Mouse (Mus musculus) embryonic facial prominence, embryonic 14.5 days (tissue): ENCODE measurements at regions not wholly inside any gene's neighbourhood (a gene's known extent, or its start where the extent isn't known, plus 50 kb on each side); places are given as distances from the start of the nearest gene placed in this dataset.
A peak's percentile ranks its signal among the peaks of the same experiment; 100 is the strongest.

ENCODE experiments used
- ATAC-seq: fragments of 200-750 bp; cut with Nextera tagmentation; 2 replicates; pipeline ENCODE4 v1.8.0; 2017; ENCODE audit warnings: low read depth, moderate number of reproducible peaks, moderate TSS enrichment
- DNase-seq: peaks from one replicate; pipeline ENCODE4 v3.0.0-alpha.2; 2015; ENCODE audit warnings: low spot score
- H3K27ac ChIP-seq: fragments of 300-500 bp; sonication (generic); replicated peaks from 2 replicates; pipeline ENCODE4 v1.5.1; 2014; ENCODE audit warnings: low read depth, mild to moderate bottlenecking, low read length, moderate library complexity
- H3K27me3 ChIP-seq: fragments of 300-500 bp; sonication (generic); replicated peaks from 2 replicates; pipeline ENCODE4 v1.6.1; 2014; ENCODE audit warnings: low read length; ENCODE audit not compliant: control insufficient read depth, insufficient read depth
- H3K36me3 ChIP-seq: fragments of 300-500 bp; sonication (generic); 2 replicates; pipeline ENCODE4 v1.6.1; 2014; ENCODE audit warnings: low read length, mixed read lengths; ENCODE audit not compliant: control insufficient read depth, insufficient read depth
- H3K4me1 ChIP-seq: fragments of 300-500 bp; sonication (generic); 2 replicates; pipeline ENCODE4 v1.6.1; 2014; ENCODE audit warnings: antibody characterized with exemption, low read length; ENCODE audit not compliant: control insufficient read depth, insufficient read depth
- H3K4me2 ChIP-seq: fragments of 300-500 bp; sonication (generic); 2 replicates; pipeline ENCODE4 v1.6.1; 2014; ENCODE audit warnings: low read depth, mild to moderate bottlenecking, low read length, moderate library complexity, mixed read lengths
- H3K4me3 ChIP-seq: fragments of 300-500 bp; sonication (generic); 2 replicates; pipeline ENCODE4 v1.5.1; 2014; ENCODE audit warnings: low read depth, mild to moderate bottlenecking, low read length
- H3K9ac ChIP-seq: fragments of 300-500 bp; sonication (generic); 2 replicates; pipeline ENCODE4 v1.6.1; 2014; ENCODE audit warnings: low read depth, mild to moderate bottlenecking, low read length, moderate library complexity, mixed read lengths
- H3K9me3 ChIP-seq: fragments of 300-500 bp; sonication (generic); 2 replicates; pipeline ENCODE4 v1.6.1; 2016; ENCODE audit warnings: low read length; ENCODE audit not compliant: control insufficient read depth
- WGBS: fragments of 180-500 bp; shearing (Covaris S2); extraction: QIAGEN DNeasy Blood & Tissue Kit; methylation state at CpG from one replicate; pipeline ENCODE4 v1.1.7; 2014; 5-methylcytosine and 5-hydroxymethylcytosine counted together

- H3K27me3 ChIP-seq = no peaks in the 10 kb centered on the region
- H3K4me3 ChIP-seq = no peak overlapping the region
- no peaks in the 10 kb centered on the region for H3K4me1 ChIP-seq
- H3K27ac ChIP-seq = no peak overlapping the region
- DNase-seq (no peak), ATAC-seq (no peak)
- WGBS = 85% methylated on average over 3 of the region's 3 CpGs
- no peaks in the 10 kb centered on the region for H3K9me3 ChIP-seq
- no peak overlapping the region for H3K4me2 ChIP-seq
- H3K36me3 ChIP-seq = no peaks in the 10 kb centered on the region
- H3K9ac ChIP-seq = no peak overlapping the region
These were observed 63.0 kb upstream of the Ube2e3 start for GRCm38 (mm10) chr2:78804931-78805330.

- WGBS = 69% methylated on average over 4 of the region's 4 CpGs
- no peaks in the 10 kb centered on the region for H3K9me3 ChIP-seq
- H3K27ac ChIP-seq = no peak overlapping the region
- H3K4me3 ChIP-seq = no peak overlapping the region
- ATAC-seq = no peak
- no peaks in the 10 kb centered on the region for H3K27me3 ChIP-seq
- no peaks in the 10 kb centered on the region for H3K4me1 ChIP-seq
- H3K36me3 ChIP-seq = no peaks in the 10 kb centered on the region
- no peak overlapping the region for H3K9ac ChIP-seq
- DNase-seq = no peak
- no peak overlapping the region for H3K4me2 ChIP-seq
These were observed 64.4 kb upstream of the Ube2e3 start for GRCm38 (mm10) chr2:78803543-78803942.

- Histone ChIP-seq H3K27me3 (no peaks in the 10 kb centered on the region), H3K4me3 (no peak overlapping the region), H3K9ac (no peak overlapping the region), H3K9me3 (no peaks in the 10 kb centered on the region), H3K4me1 (no peaks in the 10 kb centered on the region), H3K4me2 (no peak overlapping the region), H3K36me3 (no peaks in the 10 kb centered on the region), H3K27ac (no peak overlapping the region)
- peak; percentile 16 for DNase-seq
- WGBS = 41% methylated on average over 5 of the region's 5 CpGs
- ATAC-seq = no peak
These were observed 72.5 kb upstream of the Ube2e3 start for GRCm38 (mm10) chr2:78795446-78795845.

GRCm38 (mm10) chr2:78794734-78795133 lies 73.2 kb upstream of the Ube2e3 start:
- no peak overlapping the region for H3K9ac ChIP-seq
- H3K27ac ChIP-seq = no peak overlapping the region
- H3K27me3 ChIP-seq = no peaks in the 10 kb centered on the region
- ATAC-seq (no peak), DNase-seq (no peak)
- no peaks in the 10 kb centered on the region for H3K4me1 ChIP-seq
- no peak overlapping the region for H3K4me3 ChIP-seq
- H3K36me3 ChIP-seq = no peaks in the 10 kb centered on the region
- H3K4me2 ChIP-seq = no peak overlapping the region
- no peaks in the 10 kb centered on the region for H3K9me3 ChIP-seq
- WGBS = 80% methylated on average over 5 of the region's 5 CpGs

- 77% methylated on average over 5 of the region's 5 CpGs for WGBS
- Histone ChIP-seq H3K4me3 (no peak overlapping the region), H3K27me3 (no peaks in the 10 kb centered on the region), H3K9me3 (no peaks in the 10 kb centered on the region), H3K36me3 (no peaks in the 10 kb centered on the region), H3K4me1 (no peaks in the 10 kb centered on the region), H3K9ac (no peak overlapping the region), H3K27ac (no peak overlapping the region), H3K4me2 (no peak overlapping the region)
- DNase-seq = no peak
- ATAC-seq = no peak
These were observed 78.8 kb upstream of the Ube2e3 start for GRCm38 (mm10) chr2:78789124-78789523.

GRCm38 (mm10) chr2:78788222-78788621 lies 79.7 kb upstream of the Ube2e3 start:
- H3K9ac ChIP-seq = no peak overlapping the region
- no peak overlapping the region for H3K4me2 ChIP-seq
- H3K27me3 ChIP-seq = no peaks in the 10 kb centered on the region
- no peak overlapping the region for H3K4me3 ChIP-seq
- no peak for DNase-seq
- H3K36me3 ChIP-seq = no peaks in the 10 kb centered on the region
- H3K9me3 ChIP-seq = no peaks in the 10 kb centered on the region
- ATAC-seq = no peak
- H3K27ac ChIP-seq = no peak overlapping the region
- no peaks in the 10 kb centered on the region for H3K4me1 ChIP-seq

- no peaks in the 10 kb centered on the region for H3K36me3 ChIP-seq
- 90% methylated on average over 3 of the region's 3 CpGs for WGBS
These were observed 88.0 kb upstream of the Ube2e3 start for GRCm38 (mm10) chr2:78779949-78780348.

GRCm38 (mm10) chr2:78777589-78777988 lies 90.3 kb upstream of the Ube2e3 start:
- ATAC-seq (no peak), DNase-seq (no peak)
- H3K9ac ChIP-seq = no peak overlapping the region
- no peaks in the 10 kb centered on the region for H3K27me3 ChIP-seq
- no peak overlapping the region for H3K4me2 ChIP-seq
- H3K4me3 ChIP-seq = no peak overlapping the region
- H3K36me3 ChIP-seq = no peaks in the 10 kb centered on the region
- H3K9me3 ChIP-seq = no peaks in the 10 kb centered on the region
- H3K27ac ChIP-seq = no peak overlapping the region
- H3K4me1 ChIP-seq = no peaks in the 10 kb centered on the region

More at GRCm38 (mm10) chr2:78779949-78780348, 88.0 kb upstream of the Ube2e3 start:
- ATAC-seq (no peak), DNase-seq (no peak)
- no peak overlapping the region for H3K9ac ChIP-seq
- H3K4me2 ChIP-seq = no peak overlapping the region
- no peaks in the 10 kb centered on the region for H3K27me3 ChIP-seq
- H3K4me1 ChIP-seq = no peaks in the 10 kb centered on the region
- H3K4me3 ChIP-seq = no peak overlapping the region
- no peak overlapping the region for H3K27ac ChIP-seq
- H3K9me3 ChIP-seq = no peaks in the 10 kb centered on the region

- WGBS = 73% methylated on average over 6 of the region's 6 CpGs
- Histone ChIP-seq H3K27me3 (no peaks in the 10 kb centered on the region), H3K27ac (no peak overlapping the region), H3K9ac (no peak overlapping the region), H3K4me1 (no peaks in the 10 kb centered on the region), H3K9me3 (no peaks in the 10 kb centered on the region), H3K4me3 (no peak overlapping the region), H3K4me2 (no peak overlapping the region), H3K36me3 (no peaks in the 10 kb centered on the region)
- DNase-seq = no peak
- no peak for ATAC-seq
These were observed 113.6 kb upstream of the Ube2e3 start for GRCm38 (mm10) chr2:78754362-78754761.
